Mouse (Mus musculus): ENCODE data around the gene Olfr625-ps1. TPM values are rescaled to one million over a fixed set of nuclear protein-coding genes. Genes with fewer than 3 reads are reported as not detected.
"Not testable (repeated sequence)": the region's sequence is repeated elsewhere in the genome, so short reads cannot be mapped to it uniquely, and the experiment has no call there.

Gene Olfr625-ps1
- polyA plus RNA-seq (2015; fragmentation: Nextera tagmentation; extraction: Ambion mirVana) = not detected in 2 replicates

DNA sequence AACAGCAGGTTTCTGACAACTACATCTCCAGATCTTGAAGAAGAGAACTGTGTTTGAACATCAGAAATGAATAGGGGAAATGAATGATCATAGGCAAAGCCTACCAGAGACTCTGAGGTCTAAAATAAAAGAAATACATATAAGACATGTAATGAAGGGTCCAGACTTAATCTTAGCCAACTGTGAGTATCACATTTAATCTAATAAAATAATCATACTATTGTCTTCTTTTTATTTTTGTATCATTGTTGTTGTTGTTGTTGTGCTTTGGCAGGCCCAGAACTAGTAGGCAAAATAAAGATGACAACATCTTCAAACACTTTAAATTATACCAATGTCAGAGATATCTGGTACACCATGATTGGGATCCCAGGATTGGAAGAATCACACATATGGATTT is at the start of gene Olfr625-ps1:
Gene Olfr625-ps1, plus strand, starts transcription at position 301 of the 400 bp plus-strand sequence.
- Histone ChIP-seq H3K4me3 (replicated peaks; ENCODE audit: low read length) (no peak within 1 kb of the TSS), H3K4me2 (ENCODE audit: low read length) (no peak within 1 kb of the TSS), H3K9ac (replicated peaks; ENCODE audit: low read depth, low read length) (no peak within 1 kb of the TSS), H3K27ac (ENCODE audit: low read length) (no peak within 1 kb of the TSS), H3K27me3 (replicated peaks; ENCODE audit: control insufficient read depth, insufficient read depth, low read length) (no peaks in the 10 kb centered on the region), H3K4me1 (replicated peaks; ENCODE audit: control insufficient read depth, insufficient read depth, low read length) (no peaks in the 10 kb centered on the region), H3K9me3 (ENCODE audit: control insufficient read depth, low read length) (no peaks in the 10 kb centered on the region), H3K36me3 (ENCODE audit: control insufficient read depth, insufficient read depth) (no peaks in the 10 kb centered on the region)
- ATAC-seq = no peak

DNA sequence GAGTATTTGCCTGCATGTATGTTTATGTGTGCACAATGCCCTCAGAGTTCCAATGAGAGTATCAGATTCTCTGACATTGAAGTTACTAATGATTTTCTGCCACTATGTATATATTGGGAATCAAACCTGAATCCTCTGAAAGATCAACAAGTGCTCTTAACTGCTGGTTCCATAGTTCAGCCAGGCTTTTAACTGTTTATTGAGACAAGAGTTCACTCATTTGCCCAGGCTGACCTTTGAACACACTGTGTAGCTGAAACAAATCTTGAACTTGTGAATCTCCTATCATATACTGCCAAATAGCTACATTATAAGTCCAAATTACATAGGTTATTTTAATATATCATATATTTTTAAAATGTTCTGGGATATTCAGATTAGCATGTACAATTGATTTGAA is 45.7 kb upstream of the Olfr625-ps1 start:
- H3K9me3 ChIP-seq (ENCODE audit: control insufficient read depth, low read length) = no peaks in the 10 kb centered on the region
- no peak overlapping the region for H3K9ac ChIP-seq (replicated peaks; ENCODE audit: low read depth, low read length)
- no peaks in the 10 kb centered on the region for H3K36me3 ChIP-seq (ENCODE audit: control insufficient read depth, insufficient read depth)
- H3K4me1 ChIP-seq (replicated peaks; ENCODE audit: control insufficient read depth, insufficient read depth, low read length) = no peaks in the 10 kb centered on the region
- ATAC-seq = no peak
- H3K27ac ChIP-seq (ENCODE audit: low read length) = no peak overlapping the region
- H3K4me2 ChIP-seq (ENCODE audit: low read length) = no peak overlapping the region
- H3K4me3 ChIP-seq (replicated peaks; ENCODE audit: low read length) = no peak overlapping the region
- H3K27me3 ChIP-seq (replicated peaks; ENCODE audit: control insufficient read depth, insufficient read depth, low read length) = no peaks in the 10 kb centered on the region

GRCm38 (mm10) chr7:103642602-103643001 is 39.9 kb upstream of the Olfr625-ps1 start, which contains the start of gene Olfr622:
Olfr622 (minus strand) TSS chr7:103642702.
- H3K4me3 ChIP-seq (replicated peaks; ENCODE audit: low read length) = no peak within 1 kb of the TSS
- H3K27ac ChIP-seq (ENCODE audit: low read length) = no peak within 1 kb of the TSS
- H3K4me1 ChIP-seq (replicated peaks; ENCODE audit: control insufficient read depth, insufficient read depth, low read length) = no peaks in the 10 kb centered on the region
- no peak within 1 kb of the TSS for H3K9ac ChIP-seq (replicated peaks; ENCODE audit: low read depth, low read length)
- H3K9me3 ChIP-seq (ENCODE audit: control insufficient read depth, low read length) = no peaks in the 10 kb centered on the region
- ATAC-seq = no peak
- H3K4me2 ChIP-seq (ENCODE audit: low read length) = no peak within 1 kb of the TSS
- H3K27me3 ChIP-seq (replicated peaks; ENCODE audit: control insufficient read depth, insufficient read depth, low read length) = no peaks in the 10 kb centered on the region
- WGBS = 74% methylated on average over 1 of the region's 1 CpGs
- no peaks in the 10 kb centered on the region for H3K36me3 ChIP-seq (ENCODE audit: control insufficient read depth, insufficient read depth)

DNA sequence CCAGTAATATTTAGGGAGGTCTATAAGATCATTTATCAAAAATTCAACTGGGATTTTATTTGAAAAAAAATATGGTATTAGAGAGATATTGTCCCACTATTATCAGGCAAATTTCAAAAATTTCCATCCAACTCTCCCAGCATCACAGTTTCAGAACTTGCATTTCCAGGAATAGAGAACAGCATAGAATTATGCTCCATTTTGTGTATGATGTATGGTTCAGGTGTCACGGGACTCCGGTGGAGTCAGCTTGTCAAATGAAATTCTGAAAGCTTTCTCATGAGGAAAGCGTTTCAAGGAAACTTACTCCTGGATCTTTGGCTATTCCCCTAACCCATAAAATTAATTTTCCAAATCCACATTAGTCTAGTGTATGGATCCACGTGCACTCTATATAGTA is 38.5 kb upstream of the Olfr625-ps1 start:
- H3K4me2 ChIP-seq (ENCODE audit: low read length) = no peak overlapping the region
- H3K9ac ChIP-seq (replicated peaks; ENCODE audit: low read depth, low read length) = no peak overlapping the region
- no peak overlapping the region for H3K4me3 ChIP-seq (replicated peaks; ENCODE audit: low read length)
- H3K4me1 ChIP-seq (replicated peaks; ENCODE audit: control insufficient read depth, insufficient read depth, low read length) = no peaks in the 10 kb centered on the region
- H3K27me3 ChIP-seq (replicated peaks; ENCODE audit: control insufficient read depth, insufficient read depth, low read length) = no peaks in the 10 kb centered on the region
- H3K9me3 ChIP-seq (ENCODE audit: control insufficient read depth, low read length) = no peaks in the 10 kb centered on the region
- WGBS = 86% methylated on average over 4 of the region's 4 CpGs
- no peaks in the 10 kb centered on the region for H3K36me3 ChIP-seq (ENCODE audit: control insufficient read depth, insufficient read depth)
- no peak overlapping the region for H3K27ac ChIP-seq (ENCODE audit: low read length)
- no peak for ATAC-seq

- Histone ChIP-seq H3K4me1 (replicated peaks; ENCODE audit: control insufficient read depth, insufficient read depth, low read length) (no peaks in the 10 kb centered on the region), H3K9me3 (ENCODE audit: control insufficient read depth, low read length) (no peaks in the 10 kb centered on the region), H3K27ac (ENCODE audit: low read length) (no peak within 1 kb of the TSS), H3K36me3 (ENCODE audit: control insufficient read depth, insufficient read depth) (no peaks in the 10 kb centered on the region), H3K27me3 (replicated peaks; ENCODE audit: control insufficient read depth, insufficient read depth, low read length) (no peaks in the 10 kb centered on the region), H3K4me2 (ENCODE audit: low read length) (no peak within 1 kb of the TSS), H3K9ac (replicated peaks; ENCODE audit: low read depth, low read length) (no peak within 1 kb of the TSS), H3K4me3 (replicated peaks; ENCODE audit: low read length) (no peak within 1 kb of the TSS)
- no peak for ATAC-seq
Observed at GRCm38 (mm10) chr7:103663598-103663997, 18.9 kb upstream of the Olfr625-ps1 start, which contains the start of gene Olfr623. Olfr623 (minus strand) TSS chr7:103663698.

- H3K4me1 ChIP-seq (replicated peaks; ENCODE audit: control insufficient read depth, insufficient read depth, low read length) = no peaks in the 10 kb centered on the region
- H3K9me3 ChIP-seq (ENCODE audit: control insufficient read depth, low read length) = no peaks in the 10 kb centered on the region
- 90% methylated on average over 2 of the region's 2 CpGs for WGBS
- H3K27ac ChIP-seq (ENCODE audit: low read length) = no peak within 1 kb of the TSS
- no peak within 1 kb of the TSS for H3K4me2 ChIP-seq (ENCODE audit: low read length)
- no peak for ATAC-seq
- H3K36me3 ChIP-seq (ENCODE audit: control insufficient read depth, insufficient read depth) = no peaks in the 10 kb centered on the region
- H3K9ac ChIP-seq (replicated peaks; ENCODE audit: low read depth, low read length) = no peak within 1 kb of the TSS
- H3K27me3 ChIP-seq (replicated peaks; ENCODE audit: control insufficient read depth, insufficient read depth, low read length) = no peaks in the 10 kb centered on the region
- no peak within 1 kb of the TSS for H3K4me3 ChIP-seq (replicated peaks; ENCODE audit: low read length)
Observed at GRCm38 (mm10) chr7:103671091-103671490, 11.4 kb upstream of the Olfr625-ps1 start, which contains the start of gene Olfr624. Olfr624 (minus strand) TSS chr7:103671191.

DNA sequence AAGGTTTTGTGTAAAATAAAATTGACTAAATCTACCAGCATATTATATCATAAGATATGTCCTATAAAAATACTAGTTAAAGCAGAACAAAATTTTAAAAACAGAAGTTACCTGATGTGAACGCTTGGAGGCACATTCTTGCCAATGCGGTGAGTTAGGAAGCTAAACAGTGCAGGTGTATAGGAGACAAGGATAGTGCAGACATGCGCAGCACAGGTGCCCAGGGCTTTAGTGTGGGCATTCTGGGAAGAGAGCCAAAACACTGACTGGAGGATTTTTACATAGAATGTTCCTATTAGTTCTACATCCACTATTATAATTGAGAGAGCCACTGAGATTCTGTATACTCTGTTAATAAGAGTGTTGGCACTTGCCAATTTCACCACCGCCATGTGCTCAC is 16.9 kb downstream of the Olfr625-ps1 start:
- Histone ChIP-seq H3K4me3 (replicated peaks; ENCODE audit: low read length) (no peak overlapping the region), H3K9me3 (ENCODE audit: control insufficient read depth, low read length) (no peaks in the 10 kb centered on the region), H3K36me3 (ENCODE audit: control insufficient read depth, insufficient read depth) (no peaks in the 10 kb centered on the region), H3K9ac (replicated peaks; ENCODE audit: low read depth, low read length) (no peak overlapping the region), H3K27me3 (replicated peaks; ENCODE audit: control insufficient read depth, insufficient read depth, low read length) (no peaks in the 10 kb centered on the region), H3K4me2 (ENCODE audit: low read length) (no peak overlapping the region), H3K4me1 (replicated peaks; ENCODE audit: control insufficient read depth, insufficient read depth, low read length) (no peaks in the 10 kb centered on the region), H3K27ac (ENCODE audit: low read length) (no peak overlapping the region)
- 76% methylated on average over 4 of the region's 4 CpGs for WGBS
- ATAC-seq = no peak

DNA sequence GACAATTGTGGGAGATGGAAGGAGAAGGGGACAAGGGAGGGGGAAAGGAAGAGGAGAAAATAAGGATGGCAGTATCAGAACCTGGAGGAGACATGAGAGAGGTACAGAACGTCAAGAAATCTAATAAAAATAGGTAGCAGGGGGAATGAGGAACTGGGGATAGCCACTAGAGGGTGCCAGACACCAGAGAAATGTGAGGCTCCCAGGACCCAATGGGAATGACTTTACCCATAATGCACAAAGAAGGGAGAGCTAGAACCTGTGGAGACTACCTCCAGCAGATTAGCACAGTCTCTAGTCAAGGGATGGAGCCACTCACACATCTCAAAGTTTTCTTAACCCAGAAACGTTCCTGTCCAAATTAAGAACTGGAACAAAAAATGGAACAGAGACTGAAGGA is 29.5 kb downstream of the Olfr625-ps1 start:
- H3K27ac ChIP-seq (ENCODE audit: low read length) = no peak overlapping the region
- H3K36me3 ChIP-seq (ENCODE audit: control insufficient read depth, insufficient read depth) = no peaks in the 10 kb centered on the region
- H3K4me2 ChIP-seq (ENCODE audit: low read length) = no peak overlapping the region
- no peaks in the 10 kb centered on the region for H3K9me3 ChIP-seq (ENCODE audit: control insufficient read depth, low read length)
- no peaks in the 10 kb centered on the region for H3K27me3 ChIP-seq (replicated peaks; ENCODE audit: control insufficient read depth, insufficient read depth, low read length)
- H3K4me1 ChIP-seq (replicated peaks; ENCODE audit: control insufficient read depth, insufficient read depth, low read length) = no peaks in the 10 kb centered on the region
- no peak overlapping the region for H3K9ac ChIP-seq (replicated peaks; ENCODE audit: low read depth, low read length)
- WGBS = 35% methylated on average over 2 of the region's 2 CpGs
- ATAC-seq = no peak
- H3K4me3 ChIP-seq (replicated peaks; ENCODE audit: low read length) = no peak overlapping the region

DNA sequence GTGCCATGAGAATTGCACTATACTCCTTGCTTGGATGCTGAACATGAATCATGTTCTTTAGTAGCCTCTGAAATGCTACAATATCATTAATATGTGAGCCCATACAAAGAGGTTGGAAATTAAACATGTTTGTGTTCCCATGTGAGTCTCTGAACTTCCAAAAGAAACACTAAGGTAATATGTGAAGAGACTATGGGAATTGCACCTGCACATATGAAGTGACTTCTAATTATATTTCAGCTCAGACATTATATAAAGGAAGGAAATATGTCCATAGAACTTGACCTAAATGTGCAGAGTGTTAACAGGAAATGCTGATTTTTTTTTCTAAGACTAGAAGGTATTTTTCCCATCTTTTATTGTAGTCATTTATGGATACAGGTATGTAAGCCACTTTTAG is 31.9 kb downstream of the Olfr625-ps1 start, which contains the start of gene Olfr243:
Gene Olfr243, plus strand, starts transcription at position 301 of the 400 bp plus-strand sequence.
- Histone ChIP-seq H3K4me2 (ENCODE audit: low read length) (no peak within 1 kb of the TSS), H3K4me3 (replicated peaks; ENCODE audit: low read length) (no peak within 1 kb of the TSS), H3K9ac (replicated peaks; ENCODE audit: low read depth, low read length) (no peak within 1 kb of the TSS), H3K4me1 (replicated peaks; ENCODE audit: control insufficient read depth, insufficient read depth, low read length) (no peaks in the 10 kb centered on the region), H3K27me3 (replicated peaks; ENCODE audit: control insufficient read depth, insufficient read depth, low read length) (no peaks in the 10 kb centered on the region), H3K9me3 (ENCODE audit: control insufficient read depth, low read length) (no peaks in the 10 kb centered on the region), H3K36me3 (ENCODE audit: control insufficient read depth, insufficient read depth) (no peaks in the 10 kb centered on the region), H3K27ac (ENCODE audit: low read length) (no peak within 1 kb of the TSS)
- ATAC-seq = no peak

DNA sequence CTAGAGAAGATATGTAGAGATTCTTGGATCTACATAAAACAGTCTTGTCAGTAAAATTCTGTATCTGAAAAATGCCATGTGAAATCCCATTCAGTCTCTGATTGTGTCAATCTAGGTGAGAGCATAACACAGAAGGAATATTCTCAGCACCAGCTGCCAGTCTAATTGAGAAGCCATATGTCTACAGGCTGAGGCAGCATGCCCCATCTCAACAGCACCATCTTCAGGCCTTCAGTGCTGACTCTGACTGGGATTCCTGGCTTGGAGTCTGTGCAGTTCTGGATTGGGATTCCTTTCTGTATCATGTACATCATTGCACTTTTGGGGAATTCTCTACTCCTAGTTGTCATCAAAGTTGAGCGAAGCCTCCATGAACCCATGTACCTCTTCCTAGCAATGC is 33.9 kb downstream of the Olfr625-ps1 start:
- not testable (repeated sequence) for H3K27me3 ChIP-seq (replicated peaks; ENCODE audit: control insufficient read depth, insufficient read depth, low read length); H3K36me3 ChIP-seq (ENCODE audit: control insufficient read depth, insufficient read depth); H3K4me1 ChIP-seq (replicated peaks; ENCODE audit: control insufficient read depth, insufficient read depth, low read length); H3K4me3 ChIP-seq (replicated peaks; ENCODE audit: low read length); H3K27ac ChIP-seq (ENCODE audit: low read length); H3K4me2 ChIP-seq (ENCODE audit: low read length); H3K9ac ChIP-seq (replicated peaks; ENCODE audit: low read depth, low read length); H3K9me3 ChIP-seq (ENCODE audit: control insufficient read depth, low read length); ATAC-seq
- 90% methylated on average over 1 of the region's 1 CpGs for WGBS

All from forebrain, embryonic 16.5 days (tissue).